Mouse (Mus musculus) kidney, adult 2 months (tissue): ENCODE measurements around the gene Adam17. TPM values are rescaled to one million over a fixed set of nuclear protein-coding genes. Genes with fewer than 3 reads are reported as not detected.

Experiments used
- DNase-seq: peaks from one replicate; pipeline ENCODE4 v3.0.0; 2021
- H3K27ac ChIP-seq: fragments of 200-500 bp; 2 replicates; pipeline ENCODE4 v1.5.1; 2012; ENCODE audit warnings: low read depth, low read length, control low read depth, inconsistent platforms; ENCODE audit not compliant: insufficient read depth
- H3K27me3 ChIP-seq: fragments of 200-500 bp; replicated peaks from 2 replicates; pipeline ENCODE4 v1.6.1; 2012; ENCODE audit warnings: mild to moderate bottlenecking, moderate library complexity, low read length, inconsistent platforms; ENCODE audit not compliant: control insufficient read depth, insufficient read depth
- H3K36me3 ChIP-seq: fragments of 200-500 bp; 2 replicates; pipeline ENCODE4 v1.6.1; 2012; ENCODE audit warnings: mild to moderate bottlenecking, moderate library complexity, low read length, inconsistent platforms; ENCODE audit not compliant: control insufficient read depth, insufficient read depth
- H3K4me1 ChIP-seq: fragments of 200-500 bp; 2 replicates; pipeline ENCODE4 v1.6.1; 2011; ENCODE audit warnings: low read length; ENCODE audit not compliant: control insufficient read depth, insufficient read depth
- H3K4me3 ChIP-seq: fragments of 200-500 bp; 2 replicates; pipeline ENCODE4 v1.5.1; 2011; ENCODE audit warnings: mild to moderate bottlenecking, low read depth, low read length, control low read depth; ENCODE audit not compliant: insufficient read depth
- CTCF ChIP-seq: fragments of 200-500 bp; conservative IDR thresholded peaks from 2 replicates; pipeline ENCODE4 v1.5.1; 2011; ENCODE audit warnings: low read depth, mild to moderate bottlenecking, control low read depth, low read length, moderate library complexity, mixed read lengths; ENCODE audit not compliant: insufficient read depth, insufficient read length
- POLR2A ChIP-seq: fragments of 200-500 bp; IDR thresholded peaks from one replicate; pipeline ENCODE4 v1.6.1; 2011; ENCODE audit warnings: low read depth, low read length, control low read depth
- WGBS: fragments of 180-500 bp; shearing (Covaris S2); methylation state at CpG from one replicate; pipeline ENCODE4 v1.1.7; 2018; 5-methylcytosine and 5-hydroxymethylcytosine counted together
- polyA plus RNA-seq: library from polyadenylated mRNA; depleted of rRNA; stranded (reverse); fragments of >200 nt; gene quantifications from 2 replicates; pipeline ENCODE4 v1.2.3, GENCODE M21; 2012; rRNA removed

Adam17 gene
- 15.8 and 19.1 TPM in 2 replicates for polyA plus RNA-seq

DNA sequence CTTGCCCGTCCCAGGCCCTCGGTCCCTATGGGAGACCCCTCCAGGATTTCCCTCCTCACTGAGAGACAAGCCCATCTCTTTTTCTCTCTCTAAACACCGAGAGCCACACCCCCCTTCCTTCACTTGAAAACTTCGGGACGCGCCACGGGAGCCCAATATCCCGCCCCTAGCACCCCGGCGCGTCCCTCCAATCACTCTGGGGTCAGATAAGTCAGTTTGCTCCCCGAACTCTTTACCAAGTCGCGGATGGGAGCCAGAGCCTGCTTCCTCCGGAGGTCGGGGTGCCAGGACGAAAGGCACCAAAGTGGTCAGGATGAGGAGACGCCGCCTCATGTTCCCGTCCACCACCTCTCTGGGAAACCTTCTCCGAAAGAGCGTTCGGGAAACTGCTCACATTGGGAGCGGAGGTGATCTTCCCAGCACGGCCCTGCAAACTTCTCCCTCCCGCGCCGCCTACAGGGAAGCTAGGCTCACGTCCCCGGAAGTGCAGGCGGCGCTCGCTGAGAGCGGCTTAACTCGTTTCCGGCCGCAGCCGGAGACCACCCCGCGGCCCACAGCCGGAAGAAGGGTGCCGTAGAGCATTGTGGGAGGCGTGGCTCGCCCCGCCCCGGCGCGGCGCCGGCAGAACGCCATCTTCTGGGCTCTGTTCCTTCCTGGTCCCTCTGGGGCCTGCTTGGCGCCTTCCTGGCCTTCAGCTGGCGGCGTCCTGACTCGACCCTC lies at the start of gene Adam17:
Gene Adam17 (minus strand): TSS at position 533 of the 720 bp plus-strand sequence.
- TF ChIP-seq CTCF (peak; percentile 51), POLR2A (peak; percentile 69)
- Histone ChIP-seq H3K4me1 (peaks cover 6% of the 10 kb centered on the region; the same call in 1 of the 2 replicates), H3K27ac (peak within 1 kb of the TSS; percentile 94), H3K4me3 (peak within 1 kb of the TSS; percentile 66), H3K27me3 (no peaks in the 10 kb centered on the region), H3K36me3 (no peaks in the 10 kb centered on the region)
- peak; percentile 98 for DNase-seq
- WGBS = under 1% methylated on average over 55 of the region's 55 CpGs

DNA sequence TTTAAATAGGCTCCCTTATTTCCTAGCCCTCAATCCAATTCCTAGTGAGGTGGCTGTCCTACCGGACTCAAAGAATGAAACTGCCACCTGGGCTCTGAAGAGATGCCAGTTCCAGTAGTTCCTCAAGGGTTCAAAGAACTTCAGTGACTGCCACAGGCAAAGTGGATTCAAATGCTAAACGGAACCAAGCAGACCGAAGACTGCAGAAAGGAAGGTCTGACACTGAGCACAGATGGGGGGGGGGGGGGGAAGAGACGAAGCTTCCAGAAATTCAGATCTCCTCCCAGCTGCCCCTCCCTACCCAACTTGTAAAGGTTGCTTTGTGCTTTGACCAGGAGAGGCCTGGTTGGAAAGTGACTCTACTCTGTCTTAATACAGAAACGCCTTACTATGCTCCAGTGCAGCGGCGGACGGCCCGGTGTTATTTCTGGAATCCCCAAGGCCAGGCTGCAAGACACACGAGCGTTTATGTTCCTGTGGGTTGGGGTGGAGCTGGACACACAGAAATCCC lies 45.2 kb upstream of the Adam17 start:
- no peaks in the 10 kb centered on the region for H3K27me3 ChIP-seq
- H3K27ac ChIP-seq = peak overlapping the region; percentile 58
- WGBS = 43% methylated on average over 11 of the region's 11 CpGs
- DNase-seq = peak; percentile 27
- no peak overlapping the region for H3K4me3 ChIP-seq
- peaks cover 7% of the 10 kb centered on the region; the same call in 1 of the 2 replicates for H3K4me1 ChIP-seq
- TF ChIP-seq POLR2A (no peak), CTCF (no peak)
- 0 out of 2 replicates have a peak, but pooled peaks cover 2% of the 10 kb centered on the region for H3K36me3 ChIP-seq

DNA sequence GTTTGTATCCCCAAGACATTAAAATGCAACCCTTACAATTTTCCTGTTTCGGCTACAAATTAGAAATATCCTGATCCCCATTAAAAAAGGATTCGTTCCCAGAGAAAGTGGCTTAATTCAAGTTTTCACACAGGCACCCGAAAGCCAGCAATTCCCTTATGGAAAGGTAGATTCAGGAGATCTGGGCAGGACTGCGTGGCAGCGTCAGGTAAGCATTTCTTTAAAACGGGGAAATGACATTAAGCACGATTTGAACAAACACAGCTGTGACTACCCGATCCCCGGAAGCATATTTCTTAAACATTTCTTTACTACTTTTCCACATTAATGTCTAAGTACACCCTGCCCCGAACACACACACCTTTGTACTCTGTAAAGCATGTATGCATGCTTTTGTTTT lies 44.7 kb upstream of the Adam17 start:
- Histone ChIP-seq H3K27me3 (no peaks in the 10 kb centered on the region), H3K36me3 (peaks cover 2% of the 10 kb centered on the region; the same call in 1 of the 2 replicates), H3K4me3 (peak overlapping the region; percentile 60), H3K27ac (peak overlapping the region; percentile 58), H3K4me1 (peaks cover 7% of the 10 kb centered on the region; the same call in 1 of the 2 replicates)
- WGBS = 5% methylated on average over 10 of the region's 10 CpGs
- DNase-seq = no peak
- no peak for TF ChIP-seq CTCF
- TF ChIP-seq POLR2A = no peak

DNA sequence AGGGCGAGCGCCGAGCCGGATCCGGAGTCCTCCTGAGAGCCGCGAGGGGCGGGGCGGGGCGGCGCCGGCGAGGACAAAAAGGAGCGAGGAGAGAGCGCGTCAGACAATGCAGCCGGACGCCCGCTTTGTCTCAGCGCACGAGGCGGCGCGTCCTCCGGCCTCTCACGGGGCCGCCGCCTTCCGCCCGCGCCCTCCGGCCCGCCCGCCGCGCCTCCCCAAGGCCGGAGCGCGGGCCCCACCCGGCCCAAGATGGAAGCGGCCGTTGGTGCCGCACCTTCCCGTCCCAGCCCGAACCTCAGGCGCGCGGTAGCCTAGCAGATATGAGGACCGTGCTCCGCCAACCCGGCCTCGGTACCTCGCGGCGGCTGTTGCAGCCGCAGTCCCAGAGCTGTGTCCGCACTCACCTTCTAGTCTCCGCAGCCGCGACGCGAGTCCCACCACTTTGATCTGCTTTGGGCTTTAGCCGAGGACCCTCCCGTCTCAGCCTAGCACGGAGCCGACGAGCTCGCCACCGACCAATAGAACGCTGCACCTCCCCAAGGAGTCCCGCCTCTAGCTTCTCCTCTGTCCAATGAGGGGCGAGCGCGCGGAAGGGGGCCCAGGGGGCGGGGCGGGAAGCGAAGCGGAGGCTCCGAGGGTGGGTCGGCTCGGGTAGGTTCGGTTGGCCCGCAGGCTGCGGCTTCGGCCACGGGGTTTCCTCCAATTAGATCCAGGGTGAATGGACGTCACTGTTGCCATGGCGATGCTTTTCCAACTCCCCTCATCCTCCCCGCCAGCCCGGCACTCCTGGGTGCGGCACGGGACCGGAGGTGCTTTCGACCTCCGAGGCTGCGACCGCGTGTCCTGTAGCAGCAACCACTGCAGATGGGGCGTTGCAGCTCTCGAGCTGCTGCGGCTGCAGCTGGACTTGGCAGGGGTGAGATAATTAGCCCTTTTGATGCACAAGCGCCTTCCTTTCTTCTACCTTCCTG lies 44.0 kb upstream of the Adam17 start, which contains the start of gene Ywhaq:
Gene Ywhaq (minus strand): TSS at position 538 of the 971 bp plus-strand sequence.
- peak within 1 kb of the TSS; percentile 98 for H3K27ac ChIP-seq
- H3K4me1 ChIP-seq = peaks cover 7% of the 10 kb centered on the region; the same call in 1 of the 2 replicates
- peak within 1 kb of the TSS; percentile 94 for H3K4me3 ChIP-seq
- H3K27me3 ChIP-seq = no peaks in the 10 kb centered on the region
- under 1% methylated on average over 100 of the region's 103 CpGs for WGBS
- DNase-seq = peak; percentile 99
- peaks cover 2% of the 10 kb centered on the region; the same call in 1 of the 2 replicates for H3K36me3 ChIP-seq
- TF ChIP-seq POLR2A (peak; percentile 98), CTCF (no peak)

DNA sequence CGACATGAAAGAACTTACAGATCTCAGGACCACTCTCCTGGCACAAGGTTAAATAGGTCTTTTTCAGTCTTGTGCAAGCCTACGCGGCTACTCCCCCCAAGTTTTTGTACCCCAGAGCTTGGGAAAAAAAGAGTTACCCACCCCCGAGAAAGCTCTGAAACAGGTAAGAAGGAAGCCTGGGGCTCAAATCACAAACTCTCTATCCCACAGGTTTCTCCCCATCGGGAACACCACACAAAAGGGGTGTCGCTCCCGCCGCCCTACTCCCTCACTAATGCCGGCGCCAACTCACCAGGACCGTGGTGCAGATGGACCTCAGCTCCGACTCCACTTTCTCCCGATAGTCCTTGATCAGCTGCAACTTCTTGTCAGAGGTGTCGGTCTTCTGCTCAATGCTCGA lies 43.1 kb upstream of the Adam17 start:
- TF ChIP-seq POLR2A (no peak), CTCF (no peak)
- WGBS = under 1% methylated on average over 14 of the region's 15 CpGs
- no peaks in the 10 kb centered on the region for H3K27me3 ChIP-seq
- H3K27ac ChIP-seq = peak overlapping the region; percentile 65
- DNase-seq = no peak
- peaks cover 3% of the 10 kb centered on the region; the same call in 1 of the 2 replicates for H3K36me3 ChIP-seq
- peaks cover 7% of the 10 kb centered on the region; the same call in 1 of the 2 replicates for H3K4me1 ChIP-seq
- H3K4me3 ChIP-seq = peak overlapping the region; percentile 69

DNA sequence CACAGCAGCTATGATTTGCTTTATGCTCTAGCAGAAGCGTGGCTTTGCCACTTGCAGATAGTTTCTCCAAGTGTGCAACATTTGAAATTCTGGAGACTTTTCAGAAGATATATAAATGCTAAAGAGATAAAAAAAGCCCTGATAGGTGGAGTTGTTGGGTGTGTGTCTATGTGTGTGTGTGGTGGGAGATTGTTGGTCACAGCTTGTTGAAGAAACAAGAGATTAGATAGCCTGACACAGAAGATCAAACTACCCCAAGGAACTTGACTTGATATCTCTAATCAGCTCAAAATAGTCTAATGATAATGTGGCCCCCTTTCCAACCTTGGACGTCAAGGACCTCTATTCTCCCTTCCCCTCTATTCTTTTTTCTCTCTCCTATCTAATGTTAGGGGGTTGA lies 37.2 kb upstream of the Adam17 start:
- DNase-seq = no peak
- TF ChIP-seq CTCF = no peak
- no peak for TF ChIP-seq POLR2A
- WGBS = 83% methylated on average over 2 of the region's 2 CpGs
- H3K36me3 ChIP-seq = peaks cover 3% of the 10 kb centered on the region; the same call in 1 of the 2 replicates
- no peak overlapping the region for H3K4me3 ChIP-seq
- no peaks in the 10 kb centered on the region for H3K27me3 ChIP-seq
- no peak overlapping the region for H3K27ac ChIP-seq
- H3K4me1 ChIP-seq = peaks cover 7% of the 10 kb centered on the region; the same call in 1 of the 2 replicates
